Mouse (Mus musculus): Measurements from ENCODE around the gene Moxd2.

GRCm38 (mm10) chr6:40890973-40891372, 3.7 kb upstream of the Moxd2 start:
- TF ChIP-seq CTCF (IDR thresholded peaks at IDR 0.05; ENCODE audit: low read depth) (no peak), EP300 (optimal IDR thresholded peaks at IDR 0.05) (no peak)
